Comparison of ENCODE assay signal across 8 mouse cellular contexts in the genomic region with DNA sequence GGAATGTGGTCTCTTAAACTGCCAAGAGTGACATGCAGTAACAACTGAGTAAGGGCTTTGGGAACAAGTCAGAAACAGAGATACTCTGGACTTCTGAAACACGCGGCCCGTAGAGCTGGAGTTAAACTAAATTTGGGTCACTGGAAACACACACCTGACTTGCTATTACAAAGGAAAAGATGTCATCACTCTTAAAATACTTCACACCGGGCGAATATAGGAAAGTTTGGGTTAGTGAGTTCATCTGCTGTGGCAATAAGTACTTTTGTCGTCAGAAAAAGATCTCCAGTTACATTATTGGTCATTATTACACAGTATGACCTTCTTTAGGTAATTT. TPM values are rescaled to one million over a fixed set of nuclear protein-coding genes. Genes with fewer than 3 reads are reported as not detected.
DNase-seq lines count a peak whose midpoint lies in the region; ATAC-seq and TF ChIP-seq lines count a peak whose summit lies in the region.

No protein-coding gene starts in this region.

- no peak for TF ChIP-seq CTCF in bone marrow macrophage, adult 2 months (IDR thresholded peaks at IDR 0.05; ENCODE audit: low read depth, low read length)

- no peaks in the 10 kb centered on the region for H3K27me3 ChIP-seq in heart, embryonic 15.5 days
- no peaks in the 10 kb centered on the region for H3K27me3 ChIP-seq in hindbrain, embryonic 16.5 days (replicated peaks; ENCODE audit: control insufficient read depth, insufficient read depth, low read length)
- H3K27me3 ChIP-seq in midbrain, embryonic 13.5 days = no peaks in the 10 kb centered on the region

- peak overlapping the region; percentile 95 for H3K4me3 ChIP-seq in heart, embryonic 15.5 days
- H3K4me3 ChIP-seq in bone marrow macrophage, adult 2 months (ENCODE audit: insufficient read depth, low read length) = peak overlapping the region; percentile 46
- H3K4me3 ChIP-seq in hindbrain, embryonic 16.5 days (ENCODE audit: low read length) = peak overlapping the region; percentile 94
- H3K4me3 ChIP-seq in midbrain, embryonic 13.5 days (replicated peaks) = peak overlapping the region; percentile 89

- peak overlapping the region; percentile 91; the same call in 1 of the 2 replicates for H3K27ac ChIP-seq in heart, embryonic 15.5 days
- H3K27ac ChIP-seq in bone marrow macrophage, adult 2 months (ENCODE audit: insufficient read depth, low read depth, low read length) = no peak overlapping the region
- H3K27ac ChIP-seq in hindbrain, embryonic 16.5 days (ENCODE audit: low read depth, low read length) = no peak overlapping the region
- peak overlapping the region; percentile 97 for H3K27ac ChIP-seq in midbrain, embryonic 13.5 days

- 1% methylated on average over 6 of the region's 6 CpGs for WGBS in heart, embryonic 15.5 days
- WGBS in hindbrain, embryonic 16.5 days = 0% methylated on average over 6 of the region's 6 CpGs
- WGBS in midbrain, embryonic 13.5 days = 2% methylated on average over 6 of the region's 6 CpGs

- DNase-seq in heart, adult 18-20 months = no peak
- DNase-seq in left cerebral cortex, adult 18-20 months (ENCODE audit: low spot score in 2 of 2) = no peak
- no peak for DNase-seq in layer of hippocampus, adult 11-12 months (ENCODE audit: low spot score)
- DNase-seq in yolk sac, embryonic 10.5 days (ENCODE audit: low spot score) = no peak

- TF ChIP-seq POLR2A in bone marrow macrophage, adult 2 months (IDR thresholded peaks at IDR 0.05; ENCODE audit: borderline replicate concordance, low read depth, low read length) = no peak

- peaks cover 3% of the 10 kb centered on the region; the same call in 1 of the 2 replicates for H3K4me1 ChIP-seq in heart, embryonic 15.5 days (replicated peaks)
- 0 out of 2 replicates have a peak, but pooled peaks cover 3% of the 10 kb centered on the region for H3K4me1 ChIP-seq in bone marrow macrophage, adult 2 months (ENCODE audit: control insufficient read depth, insufficient read depth, low read length)
- H3K4me1 ChIP-seq in hindbrain, embryonic 16.5 days (ENCODE audit: control insufficient read depth, insufficient read depth, low read depth, low read length) = peaks cover 3% of the 10 kb centered on the region
- peaks cover 20% of the 10 kb centered on the region for H3K4me1 ChIP-seq in midbrain, embryonic 13.5 days (replicated peaks)

- peak overlapping the region; percentile 87; the same call in 1 of the 2 replicates for H3K9ac ChIP-seq in heart, embryonic 15.5 days
- H3K9ac ChIP-seq in hindbrain, embryonic 16.5 days (ENCODE audit: low read depth, low read length) = peak overlapping the region; percentile 91
- peak overlapping the region; percentile 94 for H3K9ac ChIP-seq in midbrain, embryonic 13.5 days (replicated peaks)

- no peaks in the 10 kb centered on the region for H3K9me3 ChIP-seq in heart, embryonic 15.5 days (replicated peaks)
- no peaks in the 10 kb centered on the region for H3K9me3 ChIP-seq in hindbrain, embryonic 16.5 days (ENCODE audit: control insufficient read depth, low read length)
- H3K9me3 ChIP-seq in midbrain, embryonic 13.5 days = no peaks in the 10 kb centered on the region

- no peak for ATAC-seq in heart, embryonic 15.5 days (replicated peaks; ENCODE audit: insufficient number of reproducible peaks, insufficient read depth, low FRiP score, low read depth)
- no peak for ATAC-seq in hindbrain, embryonic 16.5 days
- no peak for ATAC-seq in midbrain, embryonic 13.5 days

- H3K36me3 ChIP-seq in heart, embryonic 15.5 days = no peaks in the 10 kb centered on the region
- H3K36me3 ChIP-seq in hindbrain, embryonic 16.5 days (ENCODE audit: control insufficient read depth, insufficient read depth, low read length) = no peaks in the 10 kb centered on the region
- peaks cover 2% of the 10 kb centered on the region; the same call in 1 of the 2 replicates for H3K36me3 ChIP-seq in midbrain, embryonic 13.5 days

- peak overlapping the region; percentile 92 for H3K4me2 ChIP-seq in heart, embryonic 15.5 days
- H3K4me2 ChIP-seq in hindbrain, embryonic 16.5 days (ENCODE audit: low read length) = peak overlapping the region; percentile 71
- H3K4me2 ChIP-seq in midbrain, embryonic 13.5 days (replicated peaks) = peak overlapping the region; percentile 64

RNA-seq across cellular contexts. Expression of a gene that starts 19.3 kb away (rescaled TPM):
- 8.0 and 12.9 TPM in 2 replicates for polyA plus RNA-seq in heart, embryonic 15.5 days (2015; fragmentation: Nextera tagmentation; extraction: Ambion mirVana)
- total RNA-seq in heart, adult 18-20 months (2021) = 10 to 100 TPM; 20.2 to 27.8 TPM
- polyA plus RNA-seq in bone marrow macrophage, adult 2 months (2012; ENCODE audit: insufficient read depth, insufficient read length, missing spikeins) = 0.34 and 0.80 TPM in 2 replicates
- polyA plus RNA-seq in hindbrain, embryonic 16.5 days (2015; fragmentation: Nextera tagmentation; extraction: Ambion mirVana) = 27.4 and 33.7 TPM in 2 replicates
- polyA plus RNA-seq in midbrain, embryonic 13.5 days (2015; fragmentation: Nextera tagmentation; extraction: Ambion mirVana) = 28.3 and 30.1 TPM in 2 replicates
- 100 to 1,000 TPM; 120 to 129 TPM for total RNA-seq in left cerebral cortex, adult 18-20 months (2021)

Comparison
In these comparisons a context has a peak if more than half of its experiments do, and no peak if none do; other contexts are left out.
1. H3K27ac ChIP-seq: peak in heart, embryonic 15.5 days (single experiment) and midbrain, embryonic 13.5 days (single experiment); none in bone marrow macrophage, adult 2 months (single experiment) and hindbrain, embryonic 16.5 days (single experiment).
2. Peak in every context shown above with its lines, with median percentiles within 50 percentile points of each other: H3K4me2 ChIP-seq, H3K4me3 ChIP-seq and H3K9ac ChIP-seq.